Mouse (Mus musculus): ENCODE data around the gene Ankrd23. TPM values are rescaled to one million over a fixed set of nuclear protein-coding genes. Genes with fewer than 3 reads are reported as not detected.

The Ankrd23 gene
- total RNA-seq, 4 experiments from 2014 or later, result 2,275 to 3,003 (median 2,494) TPM

Small RNA genes within 50 kb of the gene (microRNA-seq; reads per million reads assigned to microRNA genes)
- gene Gm47280, result not detected

Other genes with a start within 250 kb of the Ankrd23 start
- 1 to 10 TPM; 4.1 to 10.0 (median 7.3) TPM for gene Arid5a, start 229.2 kb downstream of the Ankrd23 start, total RNA-seq (2022)
- gene Kansl3, start 167.7 kb downstream of the Ankrd23 start, total RNA-seq (2022), result 10 to 100 TPM; 34.1 to 50.1 (median 38.7) TPM
- not detected for gene Fer1l5, start 164.6 kb downstream of the Ankrd23 start, total RNA-seq (2022)
- 10 to 100 TPM; 19.9 to 24.7 (median 22.6) TPM for gene Lman2l, start 91.6 kb downstream of the Ankrd23 start, total RNA-seq (2022)
- gene Cnnm4, start 65.3 kb downstream of the Ankrd23 start, total RNA-seq (2022), result 1 to 10 TPM; 4.9 to 7.7 (median 5.1) TPM
- 10 to 100 TPM in 3 of 4 experiments, 1 to 10 TPM in 1; 8.9 to 12.8 (median 11.3) TPM for gene Cnnm3, start 25.0 kb downstream of the Ankrd23 start, total RNA-seq (2022)
- 1,000 to 10,000 TPM in 3 of 4 experiments, 100 to 1,000 TPM in 1; 926 to 1,454 (median 1,403) TPM for gene Gm42417, start 2.5 kb upstream of the Ankrd23 start, total RNA-seq (2022)
- 1 to 10 TPM; 6.3 to 9.7 (median 9.4) TPM for gene Ankrd39, start 10.6 kb upstream of the Ankrd23 start, total RNA-seq (2022)
- gene Sema4c, start 21.5 kb upstream of the Ankrd23 start, total RNA-seq (2022), result 1 to 10 TPM; 2.7 to 5.2 (median 4.6) TPM
- gene Fam178b, start 146.3 kb upstream of the Ankrd23 start, total RNA-seq (2022), result under 1 TPM in 1 of 4 experiments, not detected in 3; 0.46 TPM
- gene Cox5b, start 154.6 kb upstream of the Ankrd23 start, total RNA-seq (2022), result 1,000 to 10,000 TPM in 1 of 4 experiments, 100 to 1,000 TPM in 3; 864 to 1,112 (median 950) TPM
- under 1 TPM in 3 of 4 experiments, not detected in 1; 0.65 to 0.75 (median 0.70) TPM for gene 4933424G06Rik, start 173.3 kb upstream of the Ankrd23 start, total RNA-seq (2022)
- gene Actr1b, start 177.5 kb upstream of the Ankrd23 start, total RNA-seq (2022), result 100 to 1,000 TPM; 141 to 162 (median 147) TPM
- gene Zap70, start 224.9 kb upstream of the Ankrd23 start, total RNA-seq (2022), result under 1 TPM in 2 of 4 experiments, not detected in 2; 0.27 to 0.31 TPM

All from gastrocnemius, adult 8-10 months (tissue).